Mouse (Mus musculus) intestine, embryonic 14.5 days (tissue): Measurements from ENCODE around the gene Cmtr2. TPM values are rescaled to one million over a fixed set of nuclear protein-coding genes. Genes with fewer than 3 reads are reported as not detected.
A peak's percentile ranks its signal among the peaks of the same experiment; 100 is the strongest.

Source experiments
- ATAC-seq: fragments of 200-750 bp; cut with Nextera tagmentation; replicated peaks from 2 replicates; pipeline ENCODE4 v1.8.0; 2017; ENCODE audit warnings: low read depth, moderate number of reproducible peaks, moderate TSS enrichment, moderate library complexity; ENCODE audit not compliant: low FRiP score, low TSS enrichment
- DNase-seq: peaks from one replicate; pipeline ENCODE4 v3.0.0-alpha.2; 2018; ENCODE audit warnings: low spot score
- H3K27ac ChIP-seq: fragments of 300-500 bp; sonication (generic); 2 replicates; pipeline ENCODE4 v1.5.1; 2014; ENCODE audit warnings: low read depth, mild to moderate bottlenecking, control low read depth
- H3K27me3 ChIP-seq: fragments of 300-500 bp; sonication (generic); replicated peaks from 2 replicates; pipeline ENCODE4 v1.6.1; 2014; ENCODE audit warnings: low read length, control low read depth; ENCODE audit not compliant: control insufficient read depth, insufficient read depth
- H3K36me3 ChIP-seq: fragments of 300-500 bp; sonication (generic); 2 replicates; pipeline ENCODE4 v1.6.1; 2014; ENCODE audit warnings: low read length, control low read depth; ENCODE audit not compliant: control insufficient read depth, insufficient read depth
- H3K4me1 ChIP-seq: fragments of 300-500 bp; sonication (generic); replicated peaks from 2 replicates; pipeline ENCODE4 v1.6.1; 2014; ENCODE audit warnings: low read length, control low read depth, mixed read lengths; ENCODE audit not compliant: control insufficient read depth, insufficient read depth
- H3K4me2 ChIP-seq: fragments of 300-500 bp; sonication (generic); 2 replicates; pipeline ENCODE4 v1.6.1; 2014; ENCODE audit warnings: low read length
- H3K4me3 ChIP-seq: fragments of 300-500 bp; sonication (generic); 2 replicates; pipeline ENCODE4 v1.5.1; 2014; ENCODE audit warnings: low read depth, low read length, control low read depth, mixed read lengths
- H3K9ac ChIP-seq: fragments of 300-500 bp; sonication (generic); 2 replicates; pipeline ENCODE4 v1.6.1; 2014; ENCODE audit warnings: mild to moderate bottlenecking, low read length
- H3K9me3 ChIP-seq: fragments of 300-500 bp; sonication (generic); 2 replicates; pipeline ENCODE4 v1.6.1; 2016; ENCODE audit warnings: low read length, control low read depth; ENCODE audit not compliant: control insufficient read depth
- WGBS: fragments of 180-500 bp; shearing (Covaris S2); extraction: QIAGEN DNeasy Blood & Tissue Kit; methylation state at CpG from one replicate; pipeline ENCODE4 v1.1.7; 2014; 5-methylcytosine and 5-hydroxymethylcytosine counted together
- polyA plus RNA-seq: library from polyadenylated mRNA; unstranded; fragments of >200 nt; fragmentation: Nextera tagmentation; extraction: Ambion mirVana; gene quantifications from 2 replicates; pipeline ENCODE4 v1.2.1, GENCODE M21; 2014

The Cmtr2 gene
- polyA plus RNA-seq, 1 experiment from 2014 or later = 9.4 TPM

DNA sequence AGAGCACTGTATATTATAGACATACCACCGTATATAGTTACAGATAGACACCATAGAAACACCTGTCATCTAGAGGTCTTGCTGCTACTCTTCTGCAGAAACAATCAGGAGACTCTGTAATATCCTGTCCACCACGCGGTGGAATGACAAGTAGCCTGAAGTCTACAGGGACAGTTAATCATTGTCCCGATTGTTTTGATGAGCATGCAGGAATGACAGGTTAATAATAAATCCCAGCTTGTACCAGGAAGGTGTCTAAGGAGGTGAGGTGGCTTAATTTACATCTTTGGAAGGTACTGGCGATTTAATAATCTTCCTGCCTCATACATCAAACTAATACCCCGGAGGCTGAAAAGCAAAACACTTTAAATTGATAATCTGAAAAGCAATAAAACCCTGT lies 15.3 kb downstream of the Cmtr2 start:
- Histone ChIP-seq H3K27ac (no peak overlapping the region), H3K4me1 (no peaks in the 10 kb centered on the region), H3K36me3 (no peaks in the 10 kb centered on the region), H3K4me2 (no peak overlapping the region), H3K9ac (no peak overlapping the region), H3K9me3 (no peaks in the 10 kb centered on the region), H3K27me3 (no peaks in the 10 kb centered on the region), H3K4me3 (no peak overlapping the region)
- 61% methylated on average over 6 of the region's 6 CpGs for WGBS
- ATAC-seq = no peak
- no peak for DNase-seq

- no peak overlapping the region for H3K4me3 ChIP-seq
- H3K9me3 ChIP-seq = no peaks in the 10 kb centered on the region
- H3K27me3 ChIP-seq = no peaks in the 10 kb centered on the region
- ATAC-seq (no peak), DNase-seq (no peak)
- H3K4me2 ChIP-seq = no peak overlapping the region
- H3K9ac ChIP-seq = no peak overlapping the region
- no peaks in the 10 kb centered on the region for H3K4me1 ChIP-seq
- no peaks in the 10 kb centered on the region for H3K36me3 ChIP-seq
- 55% methylated on average over 7 of the region's 7 CpGs for WGBS
- H3K27ac ChIP-seq = no peak overlapping the region
These were observed 27.1 kb downstream of the Cmtr2 start for GRCm38 (mm10) chr8:110242278-110243177.

- no peak overlapping the region for H3K4me2 ChIP-seq
- no peaks in the 10 kb centered on the region for H3K9me3 ChIP-seq
- no peak overlapping the region for H3K9ac ChIP-seq
- no peak overlapping the region for H3K27ac ChIP-seq
- H3K27me3 ChIP-seq = no peaks in the 10 kb centered on the region
- 49% methylated on average over 2 of the region's 2 CpGs for WGBS
- H3K36me3 ChIP-seq = no peaks in the 10 kb centered on the region
- no peak for ATAC-seq
- no peaks in the 10 kb centered on the region for H3K4me1 ChIP-seq
- H3K4me3 ChIP-seq = no peak overlapping the region
- no peak for DNase-seq
These were observed 29.1 kb downstream of the Cmtr2 start for GRCm38 (mm10) chr8:110244566-110244965.

DNA sequence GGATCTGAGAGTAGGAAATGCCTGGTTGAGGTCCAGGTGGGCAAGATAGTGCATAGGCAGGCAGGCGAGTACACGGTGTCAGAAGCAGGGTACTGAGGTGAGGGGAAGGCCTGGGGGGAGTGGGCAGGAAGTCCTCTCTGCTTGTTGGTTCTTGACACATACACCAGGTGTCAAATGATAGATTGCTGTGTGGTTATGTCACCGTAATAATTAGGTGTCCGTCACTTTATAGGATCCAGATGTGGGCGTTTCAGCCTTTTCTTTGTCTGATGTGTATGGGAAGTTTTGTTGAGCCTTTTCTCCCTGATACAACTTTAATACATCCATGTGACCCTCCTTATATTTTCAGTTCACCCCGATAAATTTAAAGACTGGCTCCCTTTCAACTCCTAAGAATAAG lies 31.8 kb downstream of the Cmtr2 start:
- H3K4me2 ChIP-seq = no peak overlapping the region
- no peak overlapping the region for H3K27ac ChIP-seq
- ATAC-seq (no peak), DNase-seq (no peak)
- H3K4me1 ChIP-seq = no peaks in the 10 kb centered on the region
- H3K27me3 ChIP-seq = no peaks in the 10 kb centered on the region
- H3K4me3 ChIP-seq = no peak overlapping the region
- H3K9ac ChIP-seq = no peak overlapping the region
- no peaks in the 10 kb centered on the region for H3K36me3 ChIP-seq
- 79% methylated on average over 6 of the region's 6 CpGs for WGBS
- no peaks in the 10 kb centered on the region for H3K9me3 ChIP-seq

GRCm38 (mm10) chr8:110253986-110254385 lies 38.5 kb downstream of the Cmtr2 start:
- no peak overlapping the region for H3K4me2 ChIP-seq
- no peaks in the 10 kb centered on the region for H3K4me1 ChIP-seq
- no peak overlapping the region for H3K9ac ChIP-seq
- 67% methylated on average over 4 of the region's 4 CpGs for WGBS
- no peak for DNase-seq
- no peak for ATAC-seq
- H3K4me3 ChIP-seq = no peak overlapping the region
- no peaks in the 10 kb centered on the region for H3K27me3 ChIP-seq
- H3K27ac ChIP-seq = no peak overlapping the region
- H3K9me3 ChIP-seq = no peaks in the 10 kb centered on the region
- H3K36me3 ChIP-seq = no peaks in the 10 kb centered on the region

DNA sequence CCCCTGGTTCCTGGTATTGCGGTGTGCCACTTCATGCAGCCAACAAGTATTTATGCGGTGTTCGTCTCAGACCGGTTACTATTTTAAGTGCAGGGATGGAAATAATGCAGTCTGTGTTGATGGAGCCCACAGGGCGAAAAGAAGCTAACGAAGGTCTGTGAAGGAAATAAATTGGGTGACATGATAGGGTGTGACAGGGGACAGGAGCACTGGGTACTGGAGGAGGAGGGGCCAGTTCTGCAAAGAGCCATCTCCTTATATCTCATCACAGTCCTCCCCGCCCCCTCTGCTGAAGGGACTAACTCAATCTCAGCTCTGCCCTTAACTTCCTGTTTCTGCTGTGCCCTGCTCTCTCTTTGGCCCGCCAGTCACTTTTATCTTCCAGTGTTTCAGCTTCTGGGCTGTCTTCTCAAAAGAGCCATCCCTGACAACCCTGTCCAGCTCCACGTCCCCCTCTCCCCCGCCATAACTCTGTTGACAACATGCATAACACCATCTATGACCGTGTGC lies 50.4 kb downstream of the Cmtr2 start:
- 67% methylated on average over 11 of the region's 11 CpGs for WGBS
- Histone ChIP-seq H3K27me3 (no peaks in the 10 kb centered on the region), H3K9ac (no peak overlapping the region), H3K4me3 (no peak overlapping the region), H3K4me1 (no peaks in the 10 kb centered on the region; the same call in none of the 2 replicates), H3K36me3 (no peaks in the 10 kb centered on the region), H3K4me2 (no peak overlapping the region), H3K9me3 (0 out of 2 replicates have a peak, but pooled peaks cover 4% of the 10 kb centered on the region), H3K27ac (no peak overlapping the region)
- DNase-seq (no peak), ATAC-seq (no peak)

GRCm38 (mm10) chr8:110266741-110267140 lies 51.3 kb downstream of the Cmtr2 start, which contains the start of gene Hydin:
Gene Hydin, plus strand, starts transcription at chr8:110266977.
- peak; percentile 98 for ATAC-seq
- no peaks in the 10 kb centered on the region for H3K27me3 ChIP-seq
- 0% methylated on average over 15 of the region's 15 CpGs for WGBS
- peak within 1 kb of the TSS; percentile 76 for H3K4me2 ChIP-seq
- 0 out of 2 replicates have a peak, but pooled peaks cover 4% of the 10 kb centered on the region for H3K9me3 ChIP-seq
- DNase-seq = peak; percentile 99
- no peak within 1 kb of the TSS for H3K27ac ChIP-seq
- H3K4me1 ChIP-seq = no peaks in the 10 kb centered on the region; the same call in none of the 2 replicates
- H3K4me3 ChIP-seq = peak within 1 kb of the TSS; percentile 43
- H3K9ac ChIP-seq = peak within 1 kb of the TSS; percentile 47
- H3K36me3 ChIP-seq = no peaks in the 10 kb centered on the region

GRCm38 (mm10) chr8:110267268-110267667 lies 51.8 kb downstream of the Cmtr2 start:
- peak overlapping the region; percentile 76 for H3K4me2 ChIP-seq
- 0 out of 2 replicates have a peak, but pooled peaks cover 4% of the 10 kb centered on the region for H3K9me3 ChIP-seq
- no peak overlapping the region for H3K27ac ChIP-seq
- peak overlapping the region; percentile 47 for H3K9ac ChIP-seq
- peak overlapping the region; percentile 43 for H3K4me3 ChIP-seq
- no peaks in the 10 kb centered on the region for H3K36me3 ChIP-seq
- ATAC-seq (peak; percentile 30; the same call in 1 of the 2 replicates), DNase-seq (no peak)
- WGBS = 5% methylated on average over 12 of the region's 12 CpGs
- no peaks in the 10 kb centered on the region; the same call in none of the 2 replicates for H3K4me1 ChIP-seq
- H3K27me3 ChIP-seq = no peaks in the 10 kb centered on the region
